Mouse (Mus musculus) lung, postnatal 4 days (tissue): ENCODE measurements at regions not wholly inside any gene's neighbourhood (a gene's known extent, or its start where the extent isn't known, plus 50 kb on each side); places are given as distances from the start of the nearest gene placed in this dataset.
"Not testable (repeated sequence)": the region's sequence is repeated elsewhere in the genome, so short reads cannot be mapped to it uniquely, and the experiment has no call there.

Experiments used
- DNase-seq, 2 experiments: peaks; one replicate each; pipeline ENCODE4 v3.0.0; 2021

GRCm38 (mm10) chr10:85731163-85731562, 98.1 kb upstream of the Pwp1 start:
- not testable (repeated sequence) for DNase-seq

- peak; percentile 48 to 52 for DNase-seq
Measured at GRCm38 (mm10) chr10:85731796-85732388, 97.4 kb upstream of the Pwp1 start.

GRCm38 (mm10) chr10:85737796-85738195, 91.5 kb upstream of the Pwp1 start:
- DNase-seq, result no peak

- no peak for DNase-seq
Measured at GRCm38 (mm10) chr10:85739008-85739407, 90.3 kb upstream of the Pwp1 start.

GRCm38 (mm10) chr10:85739565-85739964, 89.7 kb upstream of the Pwp1 start:
- DNase-seq, result not testable (repeated sequence)

GRCm38 (mm10) chr10:85741972-85742371, 87.3 kb upstream of the Pwp1 start:
- DNase-seq, result no peak

- DNase-seq, result not testable (repeated sequence)
Measured at GRCm38 (mm10) chr10:85745390-85745789, 83.9 kb upstream of the Pwp1 start.

- DNase-seq, result not testable (repeated sequence)
Measured at GRCm38 (mm10) chr10:85745818-85746217, 83.5 kb upstream of the Pwp1 start.

- DNase-seq, result not testable (repeated sequence)
Measured at GRCm38 (mm10) chr10:85749549-85749948, 79.7 kb upstream of the Pwp1 start.

GRCm38 (mm10) chr10:85775035-85775434, 54.3 kb upstream of the Pwp1 start:
- DNase-seq, result no peak
